Mouse (Mus musculus) stomach, embryonic 14.5 days (tissue): ENCODE measurements around the gene Ifit3. TPM values are rescaled to one million over a fixed set of nuclear protein-coding genes. Genes with fewer than 3 reads are reported as not detected.
"Not testable (repeated sequence)": the region's sequence is repeated elsewhere in the genome, so short reads cannot be mapped to it uniquely, and the experiment has no call there.

Source experiments
- ATAC-seq: fragments of 200-750 bp; cut with Nextera tagmentation; 2 replicates; pipeline ENCODE4 v1.8.0; 2017; ENCODE audit warnings: low read depth, moderate TSS enrichment; ENCODE audit not compliant: insufficient number of reproducible peaks, insufficient read depth, low FRiP score
- H3K27ac ChIP-seq: fragments of 300-500 bp; sonication (generic); 2 replicates; pipeline ENCODE4 v1.5.1; 2014; ENCODE audit warnings: mild to moderate bottlenecking, low read length, moderate library complexity, mixed read lengths
- H3K27me3 ChIP-seq: fragments of 300-500 bp; sonication (generic); 2 replicates; pipeline ENCODE4 v1.6.1; 2014; ENCODE audit warnings: low read length, control low read depth, mixed read lengths; ENCODE audit not compliant: control insufficient read depth, insufficient read depth
- H3K36me3 ChIP-seq: fragments of 300-500 bp; sonication (generic); 2 replicates; pipeline ENCODE4 v1.6.1; 2014; ENCODE audit warnings: mild to moderate bottlenecking, control low read depth, low read length, moderate library complexity, mixed read lengths; ENCODE audit not compliant: control insufficient read depth, insufficient read depth
- H3K4me1 ChIP-seq: fragments of 300-500 bp; sonication (generic); 2 replicates; pipeline ENCODE4 v1.6.1; 2014; ENCODE audit warnings: low read length, control low read depth, mixed read lengths; ENCODE audit not compliant: control insufficient read depth, insufficient read depth
- H3K4me2 ChIP-seq: fragments of 300-500 bp; sonication (generic); replicated peaks from 2 replicates; pipeline ENCODE4 v1.6.1; 2014; ENCODE audit warnings: low read depth, low read length, control low read depth
- H3K4me3 ChIP-seq: fragments of 300-500 bp; sonication (generic); 2 replicates; pipeline ENCODE4 v1.5.1; 2014; ENCODE audit warnings: low read depth, low read length, control low read depth
- H3K9ac ChIP-seq: fragments of 300-500 bp; sonication (generic); replicated peaks from 2 replicates; pipeline ENCODE4 v1.6.1; 2014; ENCODE audit warnings: low read depth, mild to moderate bottlenecking, control low read depth, low read length, moderate library complexity, mixed read lengths
- H3K9me3 ChIP-seq: fragments of 300-500 bp; sonication (generic); 2 replicates; pipeline ENCODE4 v1.6.1; 2016; ENCODE audit warnings: low read depth, low read length, control low read depth; ENCODE audit not compliant: control insufficient read depth
- WGBS: fragments of 180-500 bp; shearing (Covaris S2); extraction: QIAGEN DNeasy Blood & Tissue Kit; methylation state at CpG from one replicate; pipeline ENCODE4 v1.1.7; 2014; 5-methylcytosine and 5-hydroxymethylcytosine counted together
- polyA plus RNA-seq: library from polyadenylated mRNA; unstranded; fragments of >200 nt; fragmentation: Nextera tagmentation; extraction: Ambion mirVana; gene quantifications from 2 replicates; pipeline ENCODE4 v1.2.1, GENCODE M21; 2014

Ifit3 gene
- polyA plus RNA-seq, 1 experiment from 2014 or later = 0.78 TPM

DNA sequence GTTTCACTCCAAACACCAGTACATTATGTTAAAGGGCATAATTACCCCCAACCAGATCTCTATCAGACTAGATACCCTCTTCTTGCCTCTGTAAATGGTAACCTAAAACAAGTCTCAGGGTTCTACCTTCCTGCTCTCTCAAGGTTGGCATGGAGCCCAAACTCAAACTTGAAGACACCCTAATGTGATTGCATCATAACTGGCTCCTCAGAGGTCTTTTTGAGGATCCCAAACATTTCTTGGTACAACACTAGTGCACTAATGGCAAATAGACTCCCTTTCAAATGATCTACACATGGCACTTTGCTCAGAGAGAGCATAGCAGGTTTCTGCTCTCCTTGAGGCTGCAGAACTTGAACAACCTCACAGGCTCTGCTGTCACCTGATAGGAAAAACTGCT is 13.5 kb downstream of the Ifit3 start:
- Histone ChIP-seq H3K27ac (no peak overlapping the region), H3K9me3 (no peaks in the 10 kb centered on the region), H3K36me3 (no peaks in the 10 kb centered on the region), H3K4me2 (no peak overlapping the region), H3K9ac (no peak overlapping the region), H3K4me1 (no peaks in the 10 kb centered on the region), H3K27me3 (no peaks in the 10 kb centered on the region), H3K4me3 (no peak overlapping the region)
- no peak for ATAC-seq

DNA sequence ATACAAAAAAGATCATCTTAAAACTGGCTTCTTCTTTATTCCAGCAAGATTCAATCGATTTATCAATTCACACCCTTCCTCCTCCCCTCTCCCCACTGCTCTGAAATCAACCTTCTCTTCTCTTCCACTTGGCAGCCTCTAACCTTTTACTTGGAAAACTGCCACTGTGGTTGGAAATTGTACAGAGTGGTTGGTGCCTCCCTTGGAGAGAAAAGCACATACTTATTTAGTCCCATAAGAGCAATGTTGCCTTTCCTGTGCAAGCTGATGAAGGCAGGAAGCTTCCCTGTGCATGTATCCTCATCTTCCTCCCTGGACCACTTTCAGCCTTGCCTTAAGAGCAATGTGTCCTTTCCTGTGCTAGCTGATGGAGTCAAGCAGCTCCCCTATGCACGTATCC is 15.0 kb downstream of the Ifit3 start:
- H3K4me1 ChIP-seq = no peaks in the 10 kb centered on the region
- WGBS = 83% methylated on average over 2 of the region's 2 CpGs
- H3K4me2 ChIP-seq = no peak overlapping the region
- H3K4me3 ChIP-seq = no peak overlapping the region
- H3K27ac ChIP-seq = no peak overlapping the region
- no peak overlapping the region for H3K9ac ChIP-seq
- H3K9me3 ChIP-seq = no peaks in the 10 kb centered on the region
- no peaks in the 10 kb centered on the region for H3K36me3 ChIP-seq
- H3K27me3 ChIP-seq = no peaks in the 10 kb centered on the region
- ATAC-seq = no peak

DNA sequence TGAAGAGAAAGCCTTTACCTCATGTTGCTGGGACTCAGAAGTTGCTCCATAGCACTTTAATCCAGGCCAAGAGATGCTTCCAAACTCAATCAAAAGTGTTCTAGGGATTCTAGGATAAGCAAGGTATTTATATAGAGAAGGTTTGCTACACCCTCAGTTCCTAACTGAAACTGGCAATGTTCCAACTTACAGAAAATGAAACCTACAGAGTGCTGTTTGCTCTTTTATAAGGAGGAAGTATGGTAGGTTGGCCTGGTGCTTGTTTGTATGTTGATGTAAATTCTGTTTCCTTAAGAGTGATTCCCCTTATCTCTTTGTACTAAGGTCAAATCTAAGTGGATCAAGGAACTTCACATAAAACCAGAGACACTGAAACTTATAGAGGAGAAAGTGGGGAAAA is 15.9 kb downstream of the Ifit3 start:
- not testable (repeated sequence) for H3K36me3 ChIP-seq, H3K9me3 ChIP-seq, H3K27me3 ChIP-seq, H3K4me1 ChIP-seq, ATAC-seq, H3K4me2 ChIP-seq, H3K27ac ChIP-seq, H3K4me3 ChIP-seq, H3K9ac ChIP-seq

DNA sequence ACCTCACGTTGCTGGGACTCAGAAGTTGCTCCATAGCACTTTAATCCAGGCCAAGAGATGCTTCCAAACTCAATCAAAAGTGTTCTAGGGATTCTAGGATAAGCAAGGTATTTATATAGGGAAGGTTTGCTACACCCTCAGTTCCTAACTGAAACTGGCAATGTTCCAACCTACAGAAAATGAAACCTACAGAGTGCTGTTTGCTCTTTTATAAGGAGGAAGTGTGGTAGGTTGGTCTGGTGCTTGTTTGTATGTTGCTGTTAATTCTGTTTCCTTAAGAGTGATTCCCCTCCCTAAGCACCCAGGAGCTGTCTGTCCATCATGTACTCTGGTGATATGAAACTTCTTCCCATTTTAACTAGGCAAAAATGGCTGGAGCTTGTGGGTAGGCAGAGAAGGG is 18.6 kb downstream of the Ifit3 start, which contains the start of gene Ifit1bl1:
TSS of gene Ifit1bl1 (minus strand) at position 69 of the 400 bp plus-strand sequence.
- 49% methylated on average over 1 of the region's 1 CpGs for WGBS
- not testable (repeated sequence) for H3K9me3 ChIP-seq, H3K4me3 ChIP-seq, H3K9ac ChIP-seq, ATAC-seq, H3K4me1 ChIP-seq, H3K4me2 ChIP-seq, H3K36me3 ChIP-seq, H3K27ac ChIP-seq, H3K27me3 ChIP-seq

DNA sequence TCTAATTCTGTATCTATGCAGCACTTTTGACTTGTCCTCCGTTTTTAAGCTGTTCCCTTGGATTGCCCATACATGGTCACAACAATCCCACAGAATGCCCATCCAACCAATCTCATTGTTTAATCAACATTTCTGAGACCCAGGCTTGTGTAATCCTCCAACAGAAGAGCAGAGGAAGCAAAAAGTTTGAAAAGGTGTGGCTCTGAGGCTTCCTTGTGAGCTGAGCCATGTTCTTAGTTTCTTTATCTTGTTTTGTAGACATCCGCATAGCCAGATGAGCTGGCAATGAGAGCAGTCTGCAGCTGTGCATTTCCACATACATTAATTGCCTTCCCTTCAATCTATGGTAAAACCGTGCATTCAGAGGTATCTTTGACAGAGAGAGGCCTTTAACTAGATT is 22.1 kb downstream of the Ifit3 start:
- Histone ChIP-seq H3K9ac (no peak overlapping the region), H3K4me1 (no peaks in the 10 kb centered on the region), H3K27me3 (no peaks in the 10 kb centered on the region), H3K36me3 (no peaks in the 10 kb centered on the region), H3K4me2 (no peak overlapping the region), H3K27ac (no peak overlapping the region), H3K9me3 (no peaks in the 10 kb centered on the region), H3K4me3 (no peak overlapping the region)
- ATAC-seq = no peak
- 91% methylated on average over 3 of the region's 3 CpGs for WGBS

DNA sequence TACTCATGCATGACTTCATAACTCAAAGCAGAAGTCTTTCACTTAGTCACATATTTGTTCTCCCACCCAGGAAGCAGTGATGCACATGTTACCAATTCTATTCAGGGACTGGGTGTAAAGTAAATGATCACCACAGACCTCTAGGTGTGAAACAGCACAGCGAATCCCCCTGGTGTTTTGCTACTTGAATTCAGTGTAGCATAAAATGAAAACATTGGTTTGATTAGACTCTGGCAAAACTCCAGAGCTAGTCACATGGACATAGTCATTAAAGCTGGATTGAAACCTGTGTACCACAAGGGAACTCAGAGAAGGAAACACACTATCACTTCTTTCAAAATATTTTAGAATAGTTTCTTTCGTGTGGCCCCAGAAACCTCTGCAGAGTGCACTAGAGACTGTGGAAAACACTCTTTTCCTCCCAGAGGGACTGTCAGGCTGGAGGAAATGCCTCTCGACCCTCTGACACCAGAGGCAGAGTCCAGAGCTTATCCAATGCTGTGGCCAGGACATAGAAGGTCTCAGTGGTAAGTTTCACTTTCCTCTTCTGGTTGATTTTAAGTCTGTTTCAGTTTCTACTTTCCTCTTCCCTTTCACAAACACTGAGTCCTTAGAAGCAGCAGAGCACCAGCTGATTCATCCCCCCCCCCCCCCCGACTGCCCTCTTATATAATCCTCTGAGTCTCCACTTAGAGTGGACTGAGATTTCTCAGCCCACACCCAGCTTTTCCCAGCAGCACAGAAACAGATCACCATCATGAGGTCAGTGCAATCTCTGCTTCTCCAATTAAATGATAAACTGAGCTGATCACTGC is 24.1 kb downstream of the Ifit3 start, which contains the start of gene Ifit3b:
TSS of gene Ifit3b (plus strand) at position 734 of the 815 bp plus-strand sequence.
- peak; percentile 56; the same call in 1 of the 2 replicates for ATAC-seq
- H3K4me3 ChIP-seq, H3K36me3 ChIP-seq, H3K9ac ChIP-seq, H3K4me1 ChIP-seq, H3K27me3 ChIP-seq, H3K9me3 ChIP-seq, H3K27ac ChIP-seq, H3K4me2 ChIP-seq: not testable (repeated sequence)
- WGBS = 42% methylated on average over 4 of the region's 4 CpGs

DNA sequence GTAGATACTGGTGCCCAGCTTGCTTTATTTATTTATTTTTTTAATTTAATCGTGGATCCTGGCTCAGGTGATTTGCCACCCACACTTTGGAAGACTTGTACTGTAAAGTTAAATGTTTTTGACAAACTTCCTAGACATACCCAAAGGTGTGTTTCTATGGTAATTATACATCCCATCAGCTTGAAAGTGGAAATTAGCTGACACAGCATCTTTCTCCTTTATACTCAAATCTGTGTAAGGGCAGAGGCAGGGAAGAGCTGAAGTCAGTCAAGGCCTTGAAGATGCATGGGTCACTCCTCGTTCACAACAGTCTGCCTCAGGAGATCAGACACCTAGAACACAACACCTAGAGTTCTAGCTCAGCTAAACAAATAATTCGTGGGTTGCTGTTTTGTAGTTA is 26.8 kb downstream of the Ifit3 start:
- not testable (repeated sequence) for H3K4me3 ChIP-seq, H3K27me3 ChIP-seq, H3K4me2 ChIP-seq, H3K27ac ChIP-seq, H3K4me1 ChIP-seq, H3K36me3 ChIP-seq, ATAC-seq, H3K9ac ChIP-seq, H3K9me3 ChIP-seq
- WGBS = 73% methylated on average over 3 of the region's 3 CpGs

DNA sequence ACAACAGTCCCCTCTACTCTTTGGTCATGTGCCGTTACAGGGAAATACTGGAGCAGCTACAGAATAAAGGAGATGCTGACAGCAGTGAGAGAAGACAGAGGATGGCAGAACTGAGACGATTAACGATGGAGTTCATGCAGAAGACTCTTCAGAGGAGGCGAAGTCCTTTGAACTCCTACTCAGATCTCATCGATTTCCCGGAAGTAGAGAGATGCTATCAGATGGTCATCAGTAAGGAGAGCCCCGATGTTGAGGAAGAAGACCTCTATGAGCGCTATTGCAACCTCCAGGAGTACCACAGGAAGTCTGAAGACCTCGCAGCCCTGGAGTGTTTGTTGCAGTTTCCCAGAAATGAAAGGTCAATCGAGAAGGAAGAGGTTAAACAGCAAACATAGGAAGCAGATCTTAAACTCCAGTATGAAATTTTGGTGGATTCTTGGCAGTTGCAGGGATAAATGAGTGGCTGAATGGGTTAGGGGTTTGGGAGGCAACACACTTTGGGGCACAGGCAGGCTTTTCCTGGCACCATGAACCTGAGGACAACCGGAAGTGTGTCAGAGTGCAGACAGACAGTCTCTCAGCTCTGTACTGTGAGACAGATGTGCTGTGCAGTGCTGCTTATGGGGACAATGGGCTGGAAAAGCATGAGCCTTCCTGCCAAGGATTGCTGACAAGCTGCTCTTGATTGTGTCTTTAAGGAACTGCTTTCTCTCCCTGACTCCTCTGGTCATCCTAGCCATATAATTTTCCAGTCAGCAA is 29.1 kb downstream of the Ifit3 start:
- not testable (repeated sequence) for H3K4me3 ChIP-seq, H3K27ac ChIP-seq, H3K9ac ChIP-seq, H3K4me1 ChIP-seq, H3K9me3 ChIP-seq, H3K27me3 ChIP-seq, H3K36me3 ChIP-seq, H3K4me2 ChIP-seq, ATAC-seq
- WGBS = 78% methylated on average over 4 of the region's 11 CpGs
